Mouse (Mus musculus): ENCODE measurements around the gene Unc79. TPM values are rescaled to one million over a fixed set of nuclear protein-coding genes. Genes with fewer than 3 reads are reported as not detected.
A peak's percentile ranks its signal among the peaks of the same experiment; 100 is the strongest.

Gene Unc79
- polyA plus RNA-seq, 1 experiment from 2014 or later, result 7.4 TPM

GRCm38 (mm10) chr12:103213591-103213990 is 264.9 kb downstream of the Unc79 start:
- Histone ChIP-seq H3K36me3 (ENCODE audit: control insufficient read depth, insufficient read depth, low read length) (no peaks in the 10 kb centered on the region), H3K27ac (ENCODE audit: low read length) (no peak overlapping the region), H3K4me3 (ENCODE audit: low read depth, low read length) (no peak overlapping the region), H3K9ac (ENCODE audit: low read depth, low read length) (no peak overlapping the region), H3K27me3 (ENCODE audit: control insufficient read depth, insufficient read depth, low read depth, low read length) (no peaks in the 10 kb centered on the region), H3K9me3 (replicated peaks; ENCODE audit: control insufficient read depth, low read length, poor library complexity, severe bottlenecking) (no peaks in the 10 kb centered on the region), H3K4me2 (ENCODE audit: low read length) (no peak overlapping the region), H3K4me1 (ENCODE audit: control insufficient read depth, insufficient read depth, low read length) (peaks cover 7% of the 10 kb centered on the region)
- peak; percentile 40 for ATAC-seq
- WGBS, result 98% methylated on average over 2 of the region's 2 CpGs

- 22% methylated on average over 10 of the region's 10 CpGs for WGBS
- Histone ChIP-seq H3K27ac (ENCODE audit: low read length) (no peak overlapping the region), H3K36me3 (ENCODE audit: control insufficient read depth, insufficient read depth, low read length) (no peaks in the 10 kb centered on the region), H3K9me3 (replicated peaks; ENCODE audit: control insufficient read depth, low read length, poor library complexity, severe bottlenecking) (no peaks in the 10 kb centered on the region), H3K9ac (ENCODE audit: low read depth, low read length) (no peak overlapping the region), H3K4me2 (ENCODE audit: low read length) (no peak overlapping the region), H3K4me1 (ENCODE audit: control insufficient read depth, insufficient read depth, low read length) (peaks cover 7% of the 10 kb centered on the region), H3K27me3 (ENCODE audit: control insufficient read depth, insufficient read depth, low read depth, low read length) (no peaks in the 10 kb centered on the region), H3K4me3 (ENCODE audit: low read depth, low read length) (no peak overlapping the region)
- ATAC-seq, result peak; percentile 78
Observed at GRCm38 (mm10) chr12:103214270-103214669, 265.6 kb downstream of the Unc79 start.

- H3K27me3 ChIP-seq (ENCODE audit: control insufficient read depth, insufficient read depth, low read depth, low read length), result no peaks in the 10 kb centered on the region
- H3K4me2 ChIP-seq (ENCODE audit: low read length), result no peak overlapping the region
- ATAC-seq, result peak; percentile 57; the same call in 1 of the 2 replicates
- H3K27ac ChIP-seq (ENCODE audit: low read length), result no peak overlapping the region
- 88% methylated on average over 2 of the region's 2 CpGs for WGBS
- no peak overlapping the region for H3K9ac ChIP-seq (ENCODE audit: low read depth, low read length)
- H3K4me3 ChIP-seq (ENCODE audit: low read depth, low read length), result no peak overlapping the region
- H3K36me3 ChIP-seq (ENCODE audit: control insufficient read depth, insufficient read depth, low read length), result no peaks in the 10 kb centered on the region
- H3K4me1 ChIP-seq (ENCODE audit: control insufficient read depth, insufficient read depth, low read length), result peaks cover 7% of the 10 kb centered on the region
- H3K9me3 ChIP-seq (replicated peaks; ENCODE audit: control insufficient read depth, low read length, poor library complexity, severe bottlenecking), result no peaks in the 10 kb centered on the region
Observed at GRCm38 (mm10) chr12:103214797-103215196, 266.1 kb downstream of the Unc79 start.

GRCm38 (mm10) chr12:103215877-103216610 is 267.4 kb downstream of the Unc79 start:
- 71% methylated on average over 6 of the region's 6 CpGs for WGBS
- no peak overlapping the region for H3K9ac ChIP-seq (ENCODE audit: low read depth, low read length)
- H3K36me3 ChIP-seq (ENCODE audit: control insufficient read depth, insufficient read depth, low read length), result no peaks in the 10 kb centered on the region
- H3K27ac ChIP-seq (ENCODE audit: low read length), result no peak overlapping the region
- peaks cover 7% of the 10 kb centered on the region for H3K4me1 ChIP-seq (ENCODE audit: control insufficient read depth, insufficient read depth, low read length)
- no peak overlapping the region for H3K4me3 ChIP-seq (ENCODE audit: low read depth, low read length)
- H3K9me3 ChIP-seq (replicated peaks; ENCODE audit: control insufficient read depth, low read length, poor library complexity, severe bottlenecking), result no peaks in the 10 kb centered on the region
- ATAC-seq, result no peak
- no peak overlapping the region for H3K4me2 ChIP-seq (ENCODE audit: low read length)
- no peaks in the 10 kb centered on the region for H3K27me3 ChIP-seq (ENCODE audit: control insufficient read depth, insufficient read depth, low read depth, low read length)

GRCm38 (mm10) chr12:103223671-103224070 is 275.0 kb downstream of the Unc79 start:
- H3K27me3 ChIP-seq (ENCODE audit: control insufficient read depth, insufficient read depth, low read depth, low read length), result no peaks in the 10 kb centered on the region
- no peaks in the 10 kb centered on the region for H3K4me1 ChIP-seq (ENCODE audit: control insufficient read depth, insufficient read depth, low read length)
- H3K4me3 ChIP-seq (ENCODE audit: low read depth, low read length), result no peak overlapping the region
- H3K4me2 ChIP-seq (ENCODE audit: low read length), result no peak overlapping the region
- ATAC-seq, result no peak
- WGBS, result 94% methylated on average over 9 of the region's 9 CpGs
- H3K9me3 ChIP-seq (replicated peaks; ENCODE audit: control insufficient read depth, low read length, poor library complexity, severe bottlenecking), result no peaks in the 10 kb centered on the region
- H3K36me3 ChIP-seq (ENCODE audit: control insufficient read depth, insufficient read depth, low read length), result no peaks in the 10 kb centered on the region
- no peak overlapping the region for H3K9ac ChIP-seq (ENCODE audit: low read depth, low read length)
- H3K27ac ChIP-seq (ENCODE audit: low read length), result no peak overlapping the region

GRCm38 (mm10) chr12:103226121-103226520 is 277.5 kb downstream of the Unc79 start:
- Histone ChIP-seq H3K4me3 (ENCODE audit: low read depth, low read length) (no peak overlapping the region), H3K4me1 (ENCODE audit: control insufficient read depth, insufficient read depth, low read length) (no peaks in the 10 kb centered on the region), H3K9ac (ENCODE audit: low read depth, low read length) (no peak overlapping the region), H3K27me3 (ENCODE audit: control insufficient read depth, insufficient read depth, low read depth, low read length) (no peaks in the 10 kb centered on the region), H3K4me2 (ENCODE audit: low read length) (no peak overlapping the region), H3K27ac (ENCODE audit: low read length) (no peak overlapping the region), H3K9me3 (replicated peaks; ENCODE audit: control insufficient read depth, low read length, poor library complexity, severe bottlenecking) (no peaks in the 10 kb centered on the region), H3K36me3 (ENCODE audit: control insufficient read depth, insufficient read depth, low read length) (no peaks in the 10 kb centered on the region)
- no peak for ATAC-seq
- 84% methylated on average over 4 of the region's 4 CpGs for WGBS

GRCm38 (mm10) chr12:103229058-103229457 is 280.4 kb downstream of the Unc79 start:
- no peak overlapping the region for H3K9ac ChIP-seq (ENCODE audit: low read depth, low read length)
- H3K4me2 ChIP-seq (ENCODE audit: low read length), result no peak overlapping the region
- 89% methylated on average over 4 of the region's 4 CpGs for WGBS
- H3K36me3 ChIP-seq (ENCODE audit: control insufficient read depth, insufficient read depth, low read length), result no peaks in the 10 kb centered on the region
- ATAC-seq, result no peak
- H3K4me1 ChIP-seq (ENCODE audit: control insufficient read depth, insufficient read depth, low read length), result no peaks in the 10 kb centered on the region
- no peak overlapping the region for H3K27ac ChIP-seq (ENCODE audit: low read length)
- H3K27me3 ChIP-seq (ENCODE audit: control insufficient read depth, insufficient read depth, low read depth, low read length), result no peaks in the 10 kb centered on the region
- H3K4me3 ChIP-seq (ENCODE audit: low read depth, low read length), result no peak overlapping the region
- H3K9me3 ChIP-seq (replicated peaks; ENCODE audit: control insufficient read depth, low read length, poor library complexity, severe bottlenecking), result no peaks in the 10 kb centered on the region

Small RNAs within 50 kb of the gene (microRNA-seq; reads per million reads assigned to microRNA genes)
- gene Gm44324, result not detected

Other genes with a start within 250 kb of the Unc79 start
- gene Itpk1, start 243.9 kb upstream of the Unc79 start, polyA plus RNA-seq (2015; fragmentation: Nextera tagmentation; extraction: Ambion mirVana), result 35.8 and 39.3 TPM in 2 replicates
- gene Moap1, start 205.2 kb upstream of the Unc79 start, polyA plus RNA-seq (2015; fragmentation: Nextera tagmentation; extraction: Ambion mirVana), result 76.2 and 78.4 TPM in 2 replicates
- gene Tmem251, start 205.1 kb upstream of the Unc79 start, polyA plus RNA-seq (2015; fragmentation: Nextera tagmentation; extraction: Ambion mirVana), result 10.8 and 11.3 TPM in 2 replicates
- not detected in 2 replicates for gene Gm28051, start 191.1 kb upstream of the Unc79 start, polyA plus RNA-seq (2015; fragmentation: Nextera tagmentation; extraction: Ambion mirVana)
- 48.6 and 53.2 TPM in 2 replicates for gene Gon7, start 191.1 kb upstream of the Unc79 start, polyA plus RNA-seq (2015; fragmentation: Nextera tagmentation; extraction: Ambion mirVana)
- gene Ubr7, start 190.9 kb upstream of the Unc79 start, polyA plus RNA-seq (2015; fragmentation: Nextera tagmentation; extraction: Ambion mirVana), result 33.8 and 34.7 TPM in 2 replicates
- 50.5 and 50.9 TPM in 2 replicates for gene Gm20604, start 190.2 kb upstream of the Unc79 start, polyA plus RNA-seq (2015; fragmentation: Nextera tagmentation; extraction: Ambion mirVana)
- gene Btbd7, start 70.4 kb upstream of the Unc79 start, polyA plus RNA-seq (2015; fragmentation: Nextera tagmentation; extraction: Ambion mirVana), result 11.2 and 14.9 TPM in 2 replicates
- not detected in 2 replicates for gene Cox8c, start 49.5 kb upstream of the Unc79 start, polyA plus RNA-seq (2015; fragmentation: Nextera tagmentation; extraction: Ambion mirVana)